Mouse (Mus musculus) T-cell, adult 2 months (primary cell): ENCODE results near the gene Ermp1.

ENCODE experiments used
- DNase-seq: peaks from one replicate; pipeline ENCODE4 v3.0.0; 2022; ENCODE audit warnings: low spot score

The Ermp1 gene

DNA sequence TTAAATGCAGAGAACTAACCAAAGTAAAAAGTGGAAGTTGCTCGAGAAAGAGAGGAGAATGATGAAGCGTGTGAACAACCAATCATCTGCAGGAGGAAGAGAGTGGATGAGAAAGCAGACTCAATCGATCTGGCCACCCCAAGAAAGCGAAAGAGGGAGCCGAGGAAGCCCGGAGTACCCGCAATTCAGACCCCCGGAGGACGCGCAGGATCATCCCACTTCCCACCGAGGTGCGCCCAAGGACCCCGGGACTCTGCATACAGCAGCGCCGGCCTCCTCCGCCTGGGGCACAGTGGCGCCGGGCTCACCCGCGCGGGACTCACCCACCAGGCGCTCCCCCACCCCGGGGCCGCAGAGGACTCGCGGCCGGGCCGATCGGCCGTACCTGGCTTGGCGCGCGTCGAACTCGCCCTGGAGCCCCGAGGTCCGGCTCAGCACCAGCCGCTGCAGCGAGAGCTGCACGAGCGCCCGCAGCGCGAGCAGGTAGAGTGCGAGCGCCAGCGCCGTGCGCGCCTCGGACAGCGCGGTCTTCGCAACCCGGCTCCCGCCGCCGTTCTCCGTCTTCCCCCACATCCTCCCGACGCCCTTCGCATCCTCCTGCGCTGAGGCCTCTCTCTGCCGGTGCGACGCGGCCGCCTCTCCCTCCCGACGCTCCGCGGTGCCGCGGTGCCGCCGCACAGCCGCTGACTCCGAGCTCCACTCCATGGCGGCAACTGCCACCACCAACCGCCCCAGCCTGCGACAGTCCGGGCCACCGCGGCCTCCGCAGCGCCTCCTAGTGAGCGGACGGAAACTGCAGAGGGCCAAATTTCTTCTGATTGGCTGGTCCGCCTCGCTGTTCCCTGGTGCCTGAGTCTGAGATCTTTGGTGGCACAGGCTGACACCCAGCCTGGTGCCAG is at the start of gene Ermp1:
Gene Ermp1, minus strand, starts transcription at position 765 of the 899 bp plus-strand sequence.
- peak; percentile 94 for DNase-seq

DNA sequence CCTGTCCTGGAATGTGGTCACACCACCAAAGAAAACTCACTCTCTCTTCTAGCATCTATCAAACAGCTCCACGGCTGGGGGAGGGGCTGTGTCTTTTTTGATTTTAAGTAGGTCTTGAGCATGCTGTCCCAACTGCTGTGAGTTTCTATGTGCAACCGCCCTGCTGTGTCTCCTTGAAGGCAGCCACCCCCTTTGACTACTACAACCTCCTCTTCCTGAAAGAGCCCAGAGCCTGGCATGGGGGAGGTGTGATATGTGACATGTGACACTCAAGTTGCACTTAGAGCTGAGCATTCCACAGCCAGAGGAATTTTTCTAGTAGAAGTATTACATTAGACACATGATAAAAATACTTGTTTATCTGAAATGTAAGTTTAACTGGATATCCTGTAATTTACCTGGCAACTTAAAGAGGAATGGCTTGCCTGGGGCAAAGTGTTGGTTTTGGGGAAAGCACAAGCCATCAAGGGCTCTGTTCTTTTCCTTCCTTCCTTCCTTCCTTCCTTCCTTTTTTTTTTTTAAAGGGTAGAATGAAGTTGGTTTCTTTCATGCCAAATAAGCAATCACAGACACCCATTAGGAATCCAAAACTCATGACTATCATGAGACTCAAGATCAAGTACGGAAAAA is 49.1 kb upstream of the Ermp1 start, which contains the start of gene Mlana:
Gene Mlana, plus strand, starts transcription at position 580 of the 630 bp plus-strand sequence.
- DNase-seq, result no peak

DNA sequence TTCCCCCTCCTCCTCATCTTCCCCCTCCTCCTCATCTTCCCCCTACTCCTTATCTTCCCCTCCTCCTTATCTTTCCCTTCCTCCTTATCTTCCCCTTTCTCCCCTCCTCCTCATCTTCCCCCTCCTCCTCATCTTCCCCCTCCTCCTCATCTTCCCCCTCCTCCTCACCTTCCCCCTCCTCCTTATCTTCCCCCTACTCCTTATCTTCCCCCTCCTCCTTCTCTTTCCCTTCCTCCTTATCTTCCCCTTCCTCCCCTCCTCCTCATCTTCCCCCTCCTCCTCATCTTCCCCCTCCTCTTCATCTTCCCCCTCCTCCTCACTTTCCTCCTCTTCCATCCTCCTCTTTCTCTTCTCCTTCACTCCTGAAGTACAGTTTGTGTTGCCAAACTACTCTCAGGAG is 48.6 kb upstream of the Ermp1 start:
- DNase-seq, result no peak

DNA sequence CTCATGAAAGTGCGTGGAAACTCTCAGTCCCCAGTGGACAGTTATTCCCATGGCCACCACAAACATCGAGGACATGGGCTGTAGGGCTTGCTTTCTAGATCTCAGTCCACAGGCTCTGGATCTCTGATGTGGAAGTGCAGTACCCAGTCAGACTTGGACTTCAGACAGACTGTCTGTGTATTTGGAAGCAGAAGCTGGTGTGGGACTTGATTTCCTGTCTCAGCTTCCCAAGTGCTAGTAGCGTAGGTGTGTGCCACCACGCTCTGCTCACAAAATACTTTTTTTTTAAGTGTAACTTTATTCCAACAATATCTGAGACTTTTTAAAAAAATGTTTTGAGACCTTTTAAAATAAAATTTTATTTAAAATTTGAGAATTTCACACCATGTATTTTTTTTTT is 48.1 kb upstream of the Ermp1 start:
- DNase-seq, result no peak

DNA sequence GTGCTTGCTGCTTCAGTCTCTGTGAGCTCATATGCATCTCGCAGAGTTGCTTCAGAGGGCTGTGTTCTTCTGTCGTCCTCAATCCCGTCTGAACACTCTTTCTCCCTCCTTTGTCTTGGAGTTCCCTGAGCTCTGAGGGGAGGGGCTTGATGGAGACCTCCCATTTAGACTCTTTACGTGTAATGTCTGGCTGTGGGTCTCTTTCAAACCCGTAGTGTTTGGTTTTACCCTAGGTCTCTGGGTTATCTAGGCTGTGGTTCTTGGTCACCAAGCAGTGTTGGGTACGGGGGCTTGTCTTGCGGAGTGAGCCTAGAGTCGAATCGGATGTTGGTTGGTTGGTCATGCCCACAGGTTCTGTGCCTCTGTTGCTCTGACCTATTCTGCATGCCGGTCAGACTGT is 46.9 kb upstream of the Ermp1 start:
- DNase-seq, result no peak

- DNase-seq, result peak; percentile 69
Observed at GRCm38 (mm10) chr19:29683844-29684540, 35.8 kb upstream of the Ermp1 start.

GRCm38 (mm10) chr19:29680182-29681152 is 32.3 kb upstream of the Ermp1 start:
- no peak for DNase-seq

GRCm38 (mm10) chr19:29678181-29678778 is 30.1 kb upstream of the Ermp1 start:
- no peak for DNase-seq

DNA sequence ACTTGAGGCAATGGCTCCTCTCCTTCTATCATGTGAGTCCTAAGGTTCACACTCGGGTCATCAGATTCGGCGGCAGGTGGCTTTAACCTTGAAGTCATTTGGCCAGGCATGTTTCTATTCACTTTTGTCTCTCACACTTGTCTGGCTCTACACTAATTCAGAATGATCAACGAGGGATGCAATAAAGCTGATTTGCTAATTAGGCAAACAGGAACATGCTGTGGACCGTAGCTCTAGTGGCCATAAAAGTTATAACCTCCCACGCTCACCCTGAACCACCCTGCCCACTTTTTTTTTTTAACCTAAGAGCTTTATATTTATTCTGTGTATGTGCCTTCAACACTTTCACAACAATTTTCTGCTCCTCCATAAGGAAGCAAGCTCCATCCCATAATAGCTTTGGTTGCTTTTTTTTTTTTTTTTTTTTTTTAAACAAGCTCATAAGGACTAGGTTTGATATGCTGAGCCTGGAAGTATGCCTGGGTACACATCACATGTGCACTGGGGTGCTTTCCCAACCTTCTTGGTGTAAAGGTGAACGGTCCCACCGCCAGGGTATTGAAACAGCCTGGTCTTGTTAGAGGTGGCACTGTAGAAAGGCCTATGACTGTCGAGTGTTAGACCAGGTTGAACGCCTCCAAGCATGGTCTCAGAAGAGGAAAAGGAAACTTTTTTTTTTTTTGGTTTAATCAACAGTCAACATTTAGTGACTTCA is 28.4 kb upstream of the Ermp1 start:
- DNase-seq, result no peak

- DNase-seq, result no peak
Observed at GRCm38 (mm10) chr19:29675562-29676078, 27.4 kb upstream of the Ermp1 start.

GRCm38 (mm10) chr19:29674946-29675345 is 26.7 kb upstream of the Ermp1 start:
- DNase-seq, result no peak

DNA sequence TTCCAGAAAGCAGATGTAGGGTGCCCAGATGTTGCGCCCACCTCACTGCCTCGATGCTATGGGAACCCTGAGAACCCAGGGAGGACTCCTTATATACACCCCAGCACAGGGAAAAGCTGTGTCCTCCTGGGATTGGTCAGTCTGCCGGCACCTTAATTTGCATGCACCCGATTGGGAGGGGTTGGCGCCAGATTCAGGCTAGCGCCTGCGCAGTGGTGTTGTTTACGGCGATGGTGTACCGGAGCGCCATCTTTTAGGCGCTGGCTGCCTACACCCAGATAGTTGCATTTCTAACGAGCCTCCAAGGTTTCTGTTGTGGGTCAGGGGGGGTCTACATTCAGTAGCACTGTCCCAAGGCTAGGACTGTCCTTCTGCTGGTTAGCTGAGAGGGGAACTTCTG is 24.4 kb upstream of the Ermp1 start:
- DNase-seq, result no peak

DNA sequence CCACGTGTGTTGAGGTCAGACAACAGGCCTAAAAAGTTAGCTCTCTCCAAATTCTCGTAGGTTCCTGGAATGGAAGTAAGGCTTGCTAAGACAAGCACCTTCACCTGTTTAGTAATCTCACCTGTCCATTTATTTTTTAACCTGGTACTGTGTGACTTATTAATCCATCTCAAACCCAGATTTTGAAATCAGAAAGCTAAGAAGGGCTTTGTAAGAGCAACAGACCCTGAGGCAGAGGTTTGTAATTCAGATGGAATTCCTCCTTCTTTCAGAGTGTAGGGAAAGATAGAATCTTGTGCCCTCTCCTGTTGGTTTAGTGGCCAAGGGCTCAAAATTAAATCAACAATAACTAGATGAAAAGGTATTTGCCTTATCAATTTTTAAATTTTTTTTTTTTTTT is 22.9 kb upstream of the Ermp1 start:
- no peak for DNase-seq

DNA sequence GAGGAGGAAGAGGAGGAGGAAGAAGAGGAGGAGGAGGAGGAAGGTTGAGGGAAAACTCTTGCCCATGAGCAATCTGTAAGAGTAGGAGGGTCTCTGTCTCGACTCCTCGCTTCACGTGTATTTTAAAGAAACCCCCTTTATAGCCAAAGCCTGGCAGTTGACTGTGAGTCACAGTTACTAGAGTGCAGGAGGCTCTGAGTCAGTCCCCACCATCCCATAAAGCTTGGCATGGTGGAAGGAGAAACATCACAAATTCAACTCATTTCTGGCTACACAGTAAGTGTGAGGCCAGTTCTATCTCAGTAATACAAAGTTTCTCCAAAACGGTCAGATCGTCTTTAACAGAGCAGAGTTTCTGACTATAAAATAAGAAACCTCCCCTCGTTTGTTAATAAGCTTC is 22.0 kb upstream of the Ermp1 start:
- DNase-seq, result no peak

GRCm38 (mm10) chr19:29668135-29668534 is 19.9 kb upstream of the Ermp1 start:
- no peak for DNase-seq

GRCm38 (mm10) chr19:29666965-29667594 is 18.9 kb upstream of the Ermp1 start:
- DNase-seq, result no peak

DNA sequence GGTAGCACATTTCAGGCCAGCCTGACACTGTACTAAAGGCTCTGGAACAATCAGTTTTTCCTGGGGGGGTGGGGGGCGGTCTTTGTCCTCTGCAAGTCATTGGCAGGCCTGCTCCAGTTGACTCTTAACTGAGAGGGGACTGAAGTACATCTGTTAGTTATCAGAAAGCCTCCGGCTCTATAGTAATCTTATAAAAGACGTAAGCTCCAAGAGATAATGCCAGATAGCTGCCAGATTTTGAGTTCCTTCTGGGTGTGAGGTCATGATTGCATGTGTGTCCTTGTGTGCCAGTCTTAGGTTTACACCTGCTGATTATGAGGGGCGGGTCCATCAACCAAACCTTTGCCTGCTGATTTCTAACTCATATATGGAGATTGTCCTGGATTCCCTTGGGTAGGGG is 17.9 kb upstream of the Ermp1 start:
- DNase-seq, result no peak

- no peak for DNase-seq
Observed at GRCm38 (mm10) chr19:29664934-29665333, 16.7 kb upstream of the Ermp1 start.

DNA sequence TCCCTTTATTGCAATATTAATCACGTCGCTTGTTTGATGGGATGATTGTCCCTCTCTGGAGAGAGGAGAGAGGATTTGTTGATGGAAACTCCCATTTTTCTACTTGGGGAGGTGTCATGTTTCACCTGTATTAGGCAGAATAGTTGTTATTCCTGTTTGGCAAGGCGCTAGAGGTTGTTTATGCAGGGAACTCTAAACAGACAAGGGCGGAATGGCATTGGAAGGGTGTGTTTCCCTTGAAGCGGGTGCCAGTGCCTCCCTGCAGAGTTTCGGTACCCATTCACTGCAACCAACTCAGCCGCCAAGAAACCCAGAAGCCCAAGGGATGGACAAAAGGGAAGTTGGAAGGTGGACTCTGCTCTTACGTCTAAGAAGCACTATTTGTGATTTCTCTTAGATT is 15.6 kb upstream of the Ermp1 start:
- DNase-seq, result no peak
